Mouse (Mus musculus): ENCODE data around the gene Erbb3.

DNA sequence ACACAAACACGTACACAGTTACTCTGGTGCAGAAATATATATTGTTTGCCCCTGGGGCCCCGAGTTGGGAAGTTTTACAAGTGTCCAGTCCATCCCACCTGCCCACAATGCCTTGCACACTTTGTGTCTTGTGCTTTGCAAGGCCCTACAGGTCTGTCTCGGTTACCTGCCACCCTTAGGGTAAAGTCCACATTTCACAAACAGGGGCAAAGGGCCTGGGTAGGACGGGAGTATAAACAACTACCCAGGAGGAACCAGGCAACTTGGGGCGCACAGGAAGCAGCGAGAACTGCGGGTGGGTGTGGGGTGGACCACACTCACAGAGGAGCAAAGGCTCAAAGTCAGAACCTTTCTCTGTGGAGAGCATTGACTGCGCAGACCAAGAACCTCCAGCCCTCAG, 1.8 kb downstream of the Erbb3 start:
- no peak for TF ChIP-seq CTCF (IDR thresholded peaks at IDR 0.05; ENCODE audit: low read depth)
- no peak for TF ChIP-seq EP300 (IDR thresholded peaks at IDR 0.05; ENCODE audit: low read depth)
